Mouse (Mus musculus) kidney, postnatal 36 days (tissue): ENCODE results near the gene Gm11111.
"Not testable (repeated sequence)": the region's sequence is repeated elsewhere in the genome, so short reads cannot be mapped to it uniquely, and the experiment has no call there.

Experiments used
- DNase-seq, 2 experiments: peaks; one replicate each; pipeline ENCODE4 v3.0.0; 2021 to 2022; ENCODE audit warnings: mixed read lengths in 2 of 2

Gm11111 gene

GRCm38 (mm10) chr5:98552395-98552794 lies at the start of gene Gm11111:
Gene Gm11111, plus strand, starts transcription at chr5:98552695.
- no peak for DNase-seq

GRCm38 (mm10) chr5:98516214-98516613 lies 36.3 kb upstream of the Gm11111 start:
- no peak for DNase-seq

GRCm38 (mm10) chr5:98520118-98520517 lies 32.4 kb upstream of the Gm11111 start:
- DNase-seq, result no peak

GRCm38 (mm10) chr5:98522270-98522977 lies 30.1 kb upstream of the Gm11111 start:
- no peak for DNase-seq

- no peak for DNase-seq
Observed at GRCm38 (mm10) chr5:98523050-98523449, 29.4 kb upstream of the Gm11111 start.

GRCm38 (mm10) chr5:98523783-98524182 lies 28.7 kb upstream of the Gm11111 start:
- peak in 1 of 2 experiments; percentile 45 for DNase-seq

GRCm38 (mm10) chr5:98541333-98541732 lies 11.2 kb upstream of the Gm11111 start:
- no peak for DNase-seq

GRCm38 (mm10) chr5:98550285-98550684 lies 2.2 kb upstream of the Gm11111 start:
- DNase-seq, result no peak

- no peak for DNase-seq
Observed at GRCm38 (mm10) chr5:98550873-98551272, 1.6 kb upstream of the Gm11111 start.

GRCm38 (mm10) chr5:98552811-98553601 lies 511 bp downstream of the Gm11111 start:
- DNase-seq, result no peak

GRCm38 (mm10) chr5:98561301-98561700 lies 8.8 kb downstream of the Gm11111 start:
- peak in 1 of 2 experiments; percentile 14 for DNase-seq

- DNase-seq, result no peak
Observed at GRCm38 (mm10) chr5:98562806-98563205, 10.3 kb downstream of the Gm11111 start.

GRCm38 (mm10) chr5:98563801-98564200 lies 11.3 kb downstream of the Gm11111 start:
- DNase-seq, result no peak

- DNase-seq, result no peak
Observed at GRCm38 (mm10) chr5:98566461-98567193, 14.1 kb downstream of the Gm11111 start.

GRCm38 (mm10) chr5:98568481-98568880 lies 16.0 kb downstream of the Gm11111 start:
- DNase-seq, result no peak

- DNase-seq, result no peak
Observed at GRCm38 (mm10) chr5:98569029-98569513, 16.6 kb downstream of the Gm11111 start.

GRCm38 (mm10) chr5:98572392-98572791 lies 19.9 kb downstream of the Gm11111 start:
- no peak for DNase-seq

GRCm38 (mm10) chr5:98574711-98575470 lies 22.4 kb downstream of the Gm11111 start:
- no peak for DNase-seq

GRCm38 (mm10) chr5:98575471-98575834 lies 23.0 kb downstream of the Gm11111 start:
- DNase-seq, result no peak

GRCm38 (mm10) chr5:98576538-98576937 lies 24.0 kb downstream of the Gm11111 start:
- not testable (repeated sequence) for DNase-seq

- DNase-seq, result no peak
Observed at GRCm38 (mm10) chr5:98578398-98578797, 25.9 kb downstream of the Gm11111 start.

- no peak for DNase-seq
Observed at GRCm38 (mm10) chr5:98580811-98581210, 28.3 kb downstream of the Gm11111 start.
